Mouse (Mus musculus) small intestine, adult 2 months (tissue): ENCODE results near the gene Znrf3.

Source experiments
- CTCF ChIP-seq: fragments of 200-500 bp; IDR thresholded peaks from 2 replicates; pipeline ENCODE4 v1.5.1; 2012; ENCODE audit warnings: low read depth, mild to moderate bottlenecking, control low read depth, inconsistent platforms, low read length, moderate library complexity, mixed read lengths; ENCODE audit not compliant: insufficient replicate concordance, insufficient read length; ENCODE audit errors: extremely low read depth
- POLR2A ChIP-seq: fragments of 200-500 bp; IDR thresholded peaks from 2 replicates; pipeline ENCODE4 v1.6.1; 2012; ENCODE audit warnings: low read depth, mild to moderate bottlenecking, control low read depth, inconsistent platforms, low read length, moderate library complexity

DNA sequence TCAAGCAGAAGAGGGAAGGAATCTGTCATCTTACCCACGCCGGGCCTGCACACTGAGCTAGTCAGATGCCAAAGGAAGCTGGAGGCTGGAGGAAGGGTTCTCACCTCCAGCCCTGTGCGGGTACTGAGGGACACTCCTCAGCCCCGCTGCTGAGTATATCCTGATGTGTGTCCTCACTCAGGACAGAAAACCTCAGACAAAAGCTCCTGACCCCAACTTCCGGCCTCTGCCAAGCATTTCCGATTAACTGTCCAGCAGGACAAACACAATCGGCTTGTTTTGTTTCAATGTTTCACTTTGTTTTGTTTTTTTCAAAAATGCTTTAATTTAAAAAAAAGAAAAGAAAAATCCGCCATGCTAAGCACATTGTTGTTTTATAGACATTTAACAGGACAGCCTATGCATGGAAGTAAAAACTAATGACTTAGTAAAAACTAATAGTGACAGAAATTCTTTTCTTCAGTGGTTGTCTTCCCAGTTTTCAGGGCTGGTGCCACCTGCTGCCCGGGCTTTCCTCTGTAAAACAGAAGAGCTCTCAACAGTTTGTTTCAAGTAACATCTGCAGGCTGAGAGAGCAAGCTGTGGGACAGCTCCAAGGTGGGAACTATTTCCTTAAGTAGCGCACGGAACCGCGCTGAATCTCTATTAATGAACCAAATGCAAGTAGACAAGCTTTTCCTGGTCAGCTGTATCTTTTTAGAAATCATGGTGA, 187.3 kb downstream of the Znrf3 start:
- no peak for TF ChIP-seq CTCF
- TF ChIP-seq POLR2A = no peak
